Mouse (Mus musculus): ENCODE results near the gene Emx2.

GRCm38 (mm10) chr19:59450561-59451135 is 7.5 kb upstream of the Emx2 start:
- TF ChIP-seq CTCF (conservative IDR thresholded peaks at IDR 0.05; ENCODE audit: insufficient read depth, insufficient read length, low read depth, low read length), result no peak
- no peak for TF ChIP-seq POLR2A (IDR thresholded peaks at IDR 0.05; ENCODE audit: low read depth, low read length)
